Mouse (Mus musculus) mesoderm, embryonic 11.5 days (tissue): Measurements from ENCODE around the gene Gm9045.
"Not testable (repeated sequence)": the region's sequence is repeated elsewhere in the genome, so short reads cannot be mapped to it uniquely, and the experiment has no call there.

Experiments used
- DNase-seq: peaks from one replicate; pipeline ENCODE4 v3.0.0-alpha.2; 2012; ENCODE audit warnings: low read depth, low spot score

Gene Gm9045

DNA sequence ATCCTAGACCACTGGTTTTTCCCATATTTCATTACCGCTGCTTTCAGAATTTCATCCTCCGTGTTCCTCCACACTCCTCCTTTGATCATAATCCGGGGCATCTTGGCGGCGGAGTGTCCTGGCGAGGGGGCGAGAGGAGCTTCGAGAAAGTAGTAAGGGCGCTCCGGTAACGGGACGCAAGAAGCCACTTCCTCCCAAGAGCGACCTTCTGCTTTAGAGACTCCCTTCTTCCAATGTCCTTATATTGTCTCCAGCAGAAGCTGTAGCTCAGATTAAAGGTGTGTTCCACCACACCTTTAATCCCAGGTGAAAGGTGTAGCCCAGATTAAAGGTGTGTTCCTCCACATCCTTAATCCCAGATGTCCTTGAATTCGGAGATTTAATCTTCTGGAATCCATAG, at the start of gene Gm9045:
TSS of gene Gm9045 (minus strand) at position 101 of the 400 bp plus-strand sequence.
- not testable (repeated sequence) for DNase-seq

GRCm38 (mm10) chr10:118370443-118370842, 32.8 kb upstream of the Gm9045 start:
- peak; percentile 87 for DNase-seq

DNA sequence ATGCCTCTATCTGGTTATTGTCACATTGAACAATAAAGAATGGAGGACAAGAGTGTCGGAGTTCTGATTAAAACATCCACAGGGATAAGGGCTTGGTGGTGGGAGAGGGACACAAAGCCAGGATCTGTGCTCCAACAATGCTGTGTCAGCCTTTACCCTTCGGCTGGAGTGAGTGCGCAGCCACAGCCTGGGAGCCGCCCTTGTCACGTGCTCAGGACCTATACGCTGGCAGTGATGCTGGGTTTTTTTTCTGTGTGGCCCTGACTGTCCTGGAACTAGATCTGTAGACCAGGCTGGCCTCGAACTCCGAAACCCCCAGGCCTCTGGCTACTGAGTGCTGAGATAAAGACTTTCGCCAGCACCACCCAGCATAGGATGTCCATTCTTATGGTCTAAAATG, 31.9 kb upstream of the Gm9045 start:
- no peak for DNase-seq

DNA sequence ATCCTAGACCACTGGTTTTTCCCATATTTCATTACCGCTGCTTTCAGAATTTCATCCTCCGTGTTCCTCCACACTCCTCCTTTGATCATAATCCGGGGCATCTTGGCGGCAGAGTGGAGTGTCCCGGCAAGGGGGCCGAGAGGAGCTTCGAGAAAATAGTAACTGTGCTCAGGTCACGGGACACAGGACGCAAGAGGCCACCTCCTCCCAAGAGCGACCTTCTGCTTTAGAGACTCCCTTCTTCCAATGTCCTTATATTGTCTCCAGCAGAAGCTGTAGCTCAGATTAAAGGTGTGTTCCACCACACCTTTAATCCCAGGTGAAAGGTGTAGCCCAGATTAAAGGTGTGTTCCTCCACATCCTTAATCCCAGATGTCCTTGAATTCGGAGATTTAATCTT, 16.4 kb upstream of the Gm9045 start, which contains the start of gene Gm9049:
TSS of gene Gm9049 (minus strand) at position 101 of the 400 bp plus-strand sequence.
- DNase-seq = not testable (repeated sequence)

DNA sequence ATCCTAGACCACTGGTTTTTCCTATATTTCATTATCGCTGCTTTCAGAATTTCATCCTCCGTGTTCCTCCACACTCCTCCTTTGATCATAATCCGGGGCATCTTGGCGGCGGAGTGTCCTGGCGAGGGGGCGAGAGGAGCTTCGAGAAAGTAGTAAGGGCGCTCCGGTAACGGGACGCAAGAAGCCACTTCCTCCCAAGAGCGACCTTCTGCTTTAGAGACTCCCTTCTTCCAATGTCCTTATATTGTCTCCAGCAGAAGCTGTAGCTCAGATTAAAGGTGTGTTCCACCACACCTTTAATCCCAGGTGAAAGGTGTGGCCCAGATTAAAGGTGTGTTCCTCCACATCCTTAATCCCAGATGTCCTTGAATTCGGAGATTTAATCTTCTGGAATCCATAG, 10.9 kb upstream of the Gm9045 start, which contains the start of gene Gm9048:
TSS of gene Gm9048 (minus strand) at position 101 of the 400 bp plus-strand sequence.
- not testable (repeated sequence) for DNase-seq

DNA sequence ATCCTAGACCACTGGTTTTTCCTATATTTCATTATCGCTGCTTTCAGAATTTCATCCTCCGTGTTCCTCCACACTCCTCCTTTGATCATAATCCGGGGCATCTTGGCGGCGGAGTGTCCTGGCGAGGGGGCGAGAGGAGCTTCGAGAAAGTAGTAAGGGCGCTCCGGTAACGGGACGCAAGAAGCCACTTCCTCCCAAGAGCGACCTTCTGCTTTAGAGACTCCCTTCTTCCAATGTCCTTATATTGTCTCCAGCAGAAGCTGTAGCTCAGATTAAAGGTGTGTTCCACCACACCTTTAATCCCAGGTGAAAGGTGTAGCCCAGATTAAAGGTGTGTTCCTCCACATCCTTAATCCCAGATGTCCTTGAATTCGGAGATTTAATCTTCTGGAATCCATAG, 5.5 kb upstream of the Gm9045 start, which contains the start of gene Gm9046:
TSS of gene Gm9046 (minus strand) at position 101 of the 400 bp plus-strand sequence.
- DNase-seq = not testable (repeated sequence)

DNA sequence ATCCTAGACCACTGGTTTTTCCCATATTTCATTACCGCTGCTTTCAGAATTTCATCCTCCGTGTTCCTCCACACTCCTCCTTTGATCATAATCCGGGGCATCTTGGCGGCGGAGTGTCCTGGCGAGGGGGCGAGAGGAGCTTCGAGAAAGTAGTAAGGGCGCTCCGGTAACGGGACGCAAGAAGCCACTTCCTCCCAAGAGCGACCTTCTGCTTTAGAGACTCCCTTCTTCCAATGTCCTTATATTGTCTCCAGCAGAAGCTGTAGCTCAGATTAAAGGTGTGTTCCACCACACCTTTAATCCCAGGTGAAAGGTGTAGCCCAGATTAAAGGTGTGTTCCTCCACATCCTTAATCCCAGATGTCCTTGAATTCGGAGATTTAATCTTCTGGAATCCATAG, 5.3 kb downstream of the Gm9045 start, which contains the start of gene Gm9044:
TSS of gene Gm9044 (minus strand) at position 101 of the 400 bp plus-strand sequence.
- DNase-seq = not testable (repeated sequence)

DNA sequence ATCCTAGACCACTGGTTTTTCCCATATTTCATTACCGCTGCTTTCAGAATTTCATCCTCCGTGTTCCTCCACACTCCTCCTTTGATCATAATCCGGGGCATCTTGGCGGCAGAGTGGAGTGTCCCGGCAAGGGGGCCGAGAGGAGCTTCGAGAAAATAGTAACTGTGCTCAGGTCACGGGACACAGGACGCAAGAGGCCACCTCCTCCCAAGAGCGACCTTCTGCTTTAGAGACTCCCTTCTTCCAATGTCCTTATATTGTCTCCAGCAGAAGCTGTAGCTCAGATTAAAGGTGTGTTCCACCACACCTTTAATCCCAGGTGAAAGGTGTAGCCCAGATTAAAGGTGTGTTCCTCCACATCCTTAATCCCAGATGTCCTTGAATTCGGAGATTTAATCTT, 10.8 kb downstream of the Gm9045 start, which contains the start of gene Gm9040:
TSS of gene Gm9040 (minus strand) at position 101 of the 400 bp plus-strand sequence.
- DNase-seq = not testable (repeated sequence)

GRCm38 (mm10) chr10:118319024-118319423, 18.6 kb downstream of the Gm9045 start:
- no peak for DNase-seq

DNA sequence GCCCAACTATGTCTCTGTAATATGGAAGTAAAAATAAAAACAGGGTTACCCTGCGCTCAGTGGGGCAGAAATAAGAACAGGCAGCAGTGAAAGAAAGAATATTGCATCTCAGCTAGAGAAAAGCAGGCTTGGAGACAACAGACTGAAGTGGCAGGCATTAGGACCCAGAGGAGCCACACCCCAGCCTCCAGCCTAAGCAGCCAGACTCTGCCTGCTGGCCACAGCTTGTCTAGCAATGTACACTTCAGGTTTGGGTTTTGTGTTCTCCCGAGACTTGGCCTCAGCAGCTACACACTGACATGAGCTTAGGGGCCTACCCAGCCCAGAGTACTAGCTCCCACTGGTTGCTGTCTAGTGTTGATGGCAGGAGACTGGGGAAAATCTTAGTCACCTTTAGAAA, 35.5 kb downstream of the Gm9045 start:
- not testable (repeated sequence) for DNase-seq

GRCm38 (mm10) chr10:118294938-118295337, 42.7 kb downstream of the Gm9045 start, which contains the start of gene Iltifb:
Gene Iltifb (minus strand): TSS chr10:118295038.
- no peak for DNase-seq
